Mouse (Mus musculus): ENCODE results near the gene Fam8a1.
A peak's percentile ranks its signal among the peaks of the same experiment; 100 is the strongest.

Fam8a1 gene

GRCm38 (mm10) chr13:46674601-46675000 is 5.3 kb downstream of the Fam8a1 start:
- DNase-seq (ENCODE audit: low spot score in 2 of 2), result no peak

GRCm38 (mm10) chr13:46677721-46678120 is 8.4 kb downstream of the Fam8a1 start:
- no peak for DNase-seq (ENCODE audit: low spot score in 2 of 2)

GRCm38 (mm10) chr13:46682921-46683320 is 13.6 kb downstream of the Fam8a1 start:
- no peak for DNase-seq (ENCODE audit: low spot score in 2 of 2)

- no peak for DNase-seq (ENCODE audit: low spot score in 2 of 2)
These were observed 14.0 kb downstream of the Fam8a1 start for GRCm38 (mm10) chr13:46683370-46683769.

- DNase-seq (ENCODE audit: low spot score in 2 of 2), result peak; percentile 40 to 50
These were observed 21.4 kb downstream of the Fam8a1 start for GRCm38 (mm10) chr13:46690559-46691241.

- no peak for DNase-seq (ENCODE audit: low spot score in 2 of 2)
These were observed 26.1 kb downstream of the Fam8a1 start for GRCm38 (mm10) chr13:46695296-46695908.

- no peak for DNase-seq (ENCODE audit: low spot score in 2 of 2)
These were observed 26.6 kb downstream of the Fam8a1 start for GRCm38 (mm10) chr13:46695932-46696331.

GRCm38 (mm10) chr13:46696788-46697187 is 27.5 kb downstream of the Fam8a1 start:
- DNase-seq (ENCODE audit: low spot score in 2 of 2), result no peak

- no peak for DNase-seq (ENCODE audit: low spot score in 2 of 2)
These were observed 30.1 kb downstream of the Fam8a1 start for GRCm38 (mm10) chr13:46699372-46699771.

GRCm38 (mm10) chr13:46701486-46701885 is 32.2 kb downstream of the Fam8a1 start:
- DNase-seq (ENCODE audit: low spot score in 2 of 2), result no peak

- peak in 1 of 2 experiments; percentile 27 for DNase-seq (ENCODE audit: low spot score in 2 of 2)
These were observed 33.8 kb downstream of the Fam8a1 start for GRCm38 (mm10) chr13:46703138-46703537.

- DNase-seq (ENCODE audit: low spot score in 2 of 2), result no peak
These were observed 44.2 kb downstream of the Fam8a1 start for GRCm38 (mm10) chr13:46713486-46713885.

- no peak for DNase-seq (ENCODE audit: low spot score in 2 of 2)
These were observed 46.8 kb downstream of the Fam8a1 start for GRCm38 (mm10) chr13:46715976-46716639.

GRCm38 (mm10) chr13:46718893-46719400 is 49.6 kb downstream of the Fam8a1 start:
- no peak for DNase-seq (ENCODE audit: low spot score in 2 of 2)

- DNase-seq (ENCODE audit: low spot score in 2 of 2), result no peak
These were observed 51.7 kb downstream of the Fam8a1 start for GRCm38 (mm10) chr13:46721009-46721408.

GRCm38 (mm10) chr13:46724371-46724770 is 55.0 kb downstream of the Fam8a1 start:
- no peak for DNase-seq (ENCODE audit: low spot score in 2 of 2)

GRCm38 (mm10) chr13:46725227-46725626 is 55.9 kb downstream of the Fam8a1 start:
- no peak for DNase-seq (ENCODE audit: low spot score in 2 of 2)

GRCm38 (mm10) chr13:46726288-46727037 is 57.1 kb downstream of the Fam8a1 start:
- peak; percentile 28 to 29 for DNase-seq (ENCODE audit: low spot score in 2 of 2)

- DNase-seq (ENCODE audit: low spot score in 2 of 2), result peak; percentile 54 to 67
These were observed 57.9 kb downstream of the Fam8a1 start for GRCm38 (mm10) chr13:46727038-46727836.

Measured in natural killer cell, adult 2 months (primary cell).